Mouse (Mus musculus): ENCODE measurements around the gene Cdc42bpg.
"Not testable (repeated sequence)": the region's sequence is repeated elsewhere in the genome, so short reads cannot be mapped to it uniquely, and the experiment has no call there.

Gene Cdc42bpg

GRCm38 (mm10) chr19:6277661-6278438 is 28.4 kb upstream of the Cdc42bpg start:
- DNase-seq: peak; percentile 84 to 94

GRCm38 (mm10) chr19:6278439-6279073 is 27.7 kb upstream of the Cdc42bpg start:
- DNase-seq: no peak

- DNase-seq: peak in 1 of 2 experiments; percentile 36
Measured at GRCm38 (mm10) chr19:6279481-6280144, 26.6 kb upstream of the Cdc42bpg start.

- peak; percentile 60 to 63 for DNase-seq
Measured at GRCm38 (mm10) chr19:6280554-6280953, 25.7 kb upstream of the Cdc42bpg start.

- DNase-seq: no peak
Measured at GRCm38 (mm10) chr19:6281122-6282020, 24.9 kb upstream of the Cdc42bpg start.

GRCm38 (mm10) chr19:6283001-6283400 is 23.3 kb upstream of the Cdc42bpg start:
- peak; percentile 63 to 70 for DNase-seq

GRCm38 (mm10) chr19:6284502-6284901 is 21.8 kb upstream of the Cdc42bpg start:
- DNase-seq: peak; percentile 71 to 73

GRCm38 (mm10) chr19:6285226-6285625 is 21.0 kb upstream of the Cdc42bpg start:
- no peak for DNase-seq

- peak; percentile 59 to 67 for DNase-seq
Measured at GRCm38 (mm10) chr19:6285632-6286433, 20.4 kb upstream of the Cdc42bpg start.

- no peak for DNase-seq
Measured at GRCm38 (mm10) chr19:6286434-6287401, 19.5 kb upstream of the Cdc42bpg start.

- no peak for DNase-seq
Measured at GRCm38 (mm10) chr19:6288236-6288894, 17.9 kb upstream of the Cdc42bpg start.

- no peak for DNase-seq
Measured at GRCm38 (mm10) chr19:6289696-6290238, 16.5 kb upstream of the Cdc42bpg start.

GRCm38 (mm10) chr19:6290720-6291116 is 15.5 kb upstream of the Cdc42bpg start:
- not testable (repeated sequence) for DNase-seq

- DNase-seq: peak; percentile 73 to 87
Measured at GRCm38 (mm10) chr19:6291117-6291781, 15.0 kb upstream of the Cdc42bpg start.

GRCm38 (mm10) chr19:6292262-6292661 is 14.0 kb upstream of the Cdc42bpg start:
- DNase-seq: no peak

GRCm38 (mm10) chr19:6294301-6294700 is 12.0 kb upstream of the Cdc42bpg start:
- DNase-seq: no peak

GRCm38 (mm10) chr19:6296551-6297210 is 9.6 kb upstream of the Cdc42bpg start:
- DNase-seq: no peak

- peak; percentile 61 to 71 for DNase-seq
Measured at GRCm38 (mm10) chr19:6297641-6298040, 8.6 kb upstream of the Cdc42bpg start.

Data from kidney, postnatal 36 days (tissue).